Mouse (Mus musculus): ENCODE measurements around the gene Sh3bp5l.
"Not testable (repeated sequence)": the region's sequence is repeated elsewhere in the genome, so short reads cannot be mapped to it uniquely, and the experiment has no call there.

Gene Sh3bp5l

DNA sequence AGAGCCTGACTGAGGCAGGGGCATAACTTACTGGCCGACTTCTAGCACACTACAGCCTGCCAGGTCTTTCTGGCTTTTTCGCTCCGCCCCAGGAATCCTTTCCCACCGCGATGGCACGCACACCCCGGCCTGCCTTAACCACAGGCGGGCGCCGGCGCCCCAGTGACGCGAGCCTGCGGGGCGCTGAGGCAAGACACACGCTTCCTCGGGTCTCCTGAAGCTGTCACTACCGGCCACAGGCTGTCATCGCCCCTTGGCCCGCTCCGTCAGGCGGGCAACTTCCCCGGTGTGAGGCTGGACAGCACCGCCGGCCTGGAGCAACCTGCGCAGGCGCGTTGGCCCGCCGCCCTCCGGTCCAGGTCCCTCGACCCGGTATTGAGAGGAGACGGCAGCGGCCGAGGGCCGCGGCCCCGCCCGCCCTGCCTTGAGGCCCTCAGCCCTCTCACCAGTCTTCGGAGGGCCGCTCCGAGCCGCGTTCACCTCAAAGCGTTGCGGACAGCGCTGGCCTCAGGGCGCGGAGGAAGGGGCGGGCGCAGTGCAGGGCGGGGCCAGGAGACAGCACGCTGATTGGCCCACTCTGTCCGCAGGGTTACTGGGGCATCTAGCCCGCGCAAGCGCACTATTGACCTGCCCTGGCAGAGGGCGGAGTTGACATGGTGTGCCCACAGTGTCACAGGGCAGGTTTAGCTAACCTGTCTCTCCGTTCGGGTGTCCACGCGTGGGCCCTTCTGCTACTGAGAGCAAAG, 7.5 kb upstream of the Sh3bp5l start:
- peak; percentile 95 to 96 for DNase-seq (ENCODE audit: low spot score in 2 of 2)

- no peak for DNase-seq (ENCODE audit: low spot score in 2 of 2)
Observed at GRCm38 (mm10) chr11:58323570-58324340, 6.8 kb upstream of the Sh3bp5l start.

DNA sequence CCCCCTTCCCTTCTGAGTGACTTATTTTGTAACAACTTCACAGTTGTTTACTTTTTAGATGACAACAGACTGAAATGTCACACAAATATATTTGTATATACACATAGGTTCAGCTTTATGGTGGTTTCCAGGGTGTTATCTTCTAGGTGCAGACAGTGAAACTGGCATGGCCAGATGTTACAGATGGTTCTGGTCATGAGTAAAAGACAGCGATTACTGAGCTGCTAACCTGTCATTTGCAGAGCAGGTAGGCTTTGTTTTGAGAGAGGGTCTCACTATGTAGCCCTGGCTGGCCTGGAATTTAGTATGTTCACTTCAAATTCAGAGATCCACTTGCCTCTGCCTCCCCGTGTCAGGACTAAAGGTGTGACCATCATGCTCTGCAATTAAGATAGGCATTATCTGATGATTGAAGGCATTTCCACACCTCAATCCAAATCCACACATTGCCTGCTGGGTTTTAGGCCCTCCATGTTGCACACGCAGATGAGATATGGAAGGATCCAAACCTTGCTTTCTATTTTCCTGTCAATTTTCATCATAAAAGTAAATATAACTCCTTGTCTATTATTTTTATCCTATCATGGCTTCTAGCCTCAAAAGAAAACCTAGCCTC, 5.8 kb upstream of the Sh3bp5l start:
- DNase-seq (ENCODE audit: low spot score in 2 of 2) = no peak

GRCm38 (mm10) chr11:58326781-58327180, 3.7 kb upstream of the Sh3bp5l start:
- DNase-seq (ENCODE audit: low spot score in 2 of 2) = no peak

GRCm38 (mm10) chr11:58329906-58330275, 633 bp upstream of the Sh3bp5l start:
- DNase-seq (ENCODE audit: low spot score in 2 of 2) = no peak

- DNase-seq (ENCODE audit: low spot score in 2 of 2) = no peak
Observed at GRCm38 (mm10) chr11:58331149-58331495, 598 bp downstream of the Sh3bp5l start.

GRCm38 (mm10) chr11:58331546-58331945, 1.0 kb downstream of the Sh3bp5l start:
- no peak for DNase-seq (ENCODE audit: low spot score in 2 of 2)

DNA sequence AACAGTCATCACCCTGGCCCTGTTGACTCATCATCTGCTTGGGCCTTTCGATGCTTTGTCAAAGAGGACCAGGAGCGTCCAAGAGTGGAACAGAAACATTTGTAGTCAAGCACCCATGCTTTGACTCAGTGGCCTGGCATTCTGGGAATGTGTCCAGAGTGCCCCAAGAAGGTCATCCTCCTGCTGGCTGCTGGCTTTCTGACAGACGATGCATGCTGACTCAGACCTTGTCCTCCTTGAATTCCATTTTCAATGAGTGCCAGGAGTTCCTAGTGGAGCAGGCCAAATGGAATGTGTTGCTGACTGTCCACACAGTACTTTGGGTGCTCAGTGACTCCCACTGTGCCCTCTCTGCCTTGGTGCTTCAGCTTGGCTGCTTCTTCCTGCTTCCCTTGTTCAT, 4.2 kb downstream of the Sh3bp5l start:
- no peak for DNase-seq (ENCODE audit: low spot score in 2 of 2)

DNA sequence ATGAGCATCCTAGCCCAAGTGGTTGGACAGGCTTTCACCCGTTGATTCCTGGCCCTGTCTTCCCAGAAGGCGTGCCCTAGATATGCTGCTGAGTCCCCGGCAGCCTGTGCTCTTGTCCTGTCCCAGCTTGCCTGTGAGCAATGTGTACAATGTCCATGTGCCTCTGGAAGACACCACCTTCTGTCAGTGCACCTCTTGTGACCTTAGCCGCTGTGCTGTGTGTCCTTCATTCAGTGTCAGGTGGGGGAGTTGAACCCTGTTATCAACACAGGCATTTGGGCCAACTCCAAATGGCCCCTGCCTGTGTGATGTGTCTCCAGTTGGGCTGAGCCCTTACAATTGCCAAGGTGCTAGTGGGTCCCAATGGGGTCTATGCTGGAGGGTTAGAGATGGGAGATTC, 16.2 kb downstream of the Sh3bp5l start:
- no peak for DNase-seq (ENCODE audit: low spot score in 2 of 2)

DNA sequence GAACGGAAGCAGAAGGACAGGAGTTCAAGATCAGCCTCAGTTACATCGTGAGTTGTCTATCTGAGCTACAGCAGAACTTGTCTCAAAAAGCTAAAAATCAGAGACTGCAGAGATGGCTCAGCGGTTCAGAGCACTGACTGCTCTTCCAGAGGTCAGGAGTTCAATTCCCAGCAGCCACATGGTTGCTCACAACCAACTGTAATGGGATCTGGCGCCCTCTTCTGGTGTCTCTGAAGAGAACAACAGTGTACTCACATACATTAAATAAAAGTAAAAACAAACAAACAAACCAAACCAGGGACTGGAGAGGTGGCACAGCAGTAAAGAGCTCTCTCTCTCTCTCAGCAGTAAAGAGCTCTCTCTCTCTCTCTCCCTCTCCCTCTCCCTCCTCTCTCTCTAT, 20.1 kb downstream of the Sh3bp5l start:
- DNase-seq (ENCODE audit: low spot score in 2 of 2) = no peak

DNA sequence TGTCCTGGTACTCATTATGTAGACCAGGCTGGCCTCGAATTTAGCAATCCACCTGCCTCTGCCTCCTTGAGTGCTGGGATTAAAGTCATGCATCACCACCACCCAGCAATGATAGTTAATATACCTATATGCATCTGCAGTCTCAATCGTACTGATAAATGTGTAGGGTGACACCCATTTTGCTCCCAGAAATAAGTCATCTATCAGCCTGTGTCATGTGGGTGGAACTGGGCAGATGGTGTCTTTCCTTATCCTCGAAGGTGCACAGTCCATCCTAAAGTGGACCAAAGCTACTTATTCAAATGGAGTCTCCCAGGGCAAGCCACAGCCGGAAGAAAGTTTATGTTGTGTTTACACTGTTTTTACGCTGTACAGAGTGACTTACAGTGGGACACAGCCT, 20.7 kb downstream of the Sh3bp5l start:
- no peak for DNase-seq (ENCODE audit: low spot score in 2 of 2)

- DNase-seq (ENCODE audit: low spot score in 2 of 2) = no peak
Observed at GRCm38 (mm10) chr11:58352681-58353548, 22.4 kb downstream of the Sh3bp5l start.

DNA sequence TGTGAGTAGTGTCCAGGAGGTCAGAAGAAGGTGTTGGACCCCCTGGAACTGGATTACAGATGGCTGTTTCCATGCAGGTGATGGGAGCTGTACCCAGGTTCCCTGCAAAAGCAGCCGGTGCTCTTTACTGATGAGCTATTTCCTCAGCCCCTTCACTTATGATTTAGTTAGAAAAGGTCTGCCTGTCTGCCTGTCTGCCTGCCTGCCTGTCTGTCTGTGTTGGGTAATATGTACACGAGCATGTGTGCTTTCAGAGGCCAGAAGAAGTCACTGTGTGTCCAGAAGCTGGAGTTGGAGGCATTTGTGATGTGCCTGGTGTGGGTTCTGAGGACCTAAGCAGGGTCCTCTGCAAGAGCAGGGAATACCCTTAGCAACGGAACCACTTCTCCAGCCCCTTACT, 23.2 kb downstream of the Sh3bp5l start:
- no peak for DNase-seq (ENCODE audit: low spot score in 2 of 2)

- DNase-seq (ENCODE audit: low spot score in 2 of 2) = no peak
Observed at GRCm38 (mm10) chr11:58354476-58354875, 24.0 kb downstream of the Sh3bp5l start.

DNA sequence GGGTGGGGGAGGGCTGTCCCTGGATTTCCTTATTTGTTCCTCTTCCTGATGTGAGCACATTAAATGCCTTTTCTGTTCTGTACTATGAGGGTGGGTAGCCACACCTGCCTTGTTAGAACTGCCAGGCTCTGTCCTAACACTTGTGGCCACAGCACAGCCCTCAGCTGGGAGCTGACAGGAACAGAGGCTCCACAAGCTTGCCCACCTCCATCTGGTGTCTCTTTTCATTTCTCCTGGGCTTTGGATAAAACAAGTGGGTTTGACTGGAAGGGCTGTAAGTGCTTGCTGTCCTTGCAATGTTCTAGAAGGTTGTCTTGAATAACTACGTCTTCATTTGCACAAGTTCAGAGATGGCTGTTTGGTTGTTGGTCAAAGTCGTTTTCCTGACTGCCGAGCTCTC, 24.4 kb downstream of the Sh3bp5l start:
- DNase-seq (ENCODE audit: low spot score in 2 of 2) = no peak

DNA sequence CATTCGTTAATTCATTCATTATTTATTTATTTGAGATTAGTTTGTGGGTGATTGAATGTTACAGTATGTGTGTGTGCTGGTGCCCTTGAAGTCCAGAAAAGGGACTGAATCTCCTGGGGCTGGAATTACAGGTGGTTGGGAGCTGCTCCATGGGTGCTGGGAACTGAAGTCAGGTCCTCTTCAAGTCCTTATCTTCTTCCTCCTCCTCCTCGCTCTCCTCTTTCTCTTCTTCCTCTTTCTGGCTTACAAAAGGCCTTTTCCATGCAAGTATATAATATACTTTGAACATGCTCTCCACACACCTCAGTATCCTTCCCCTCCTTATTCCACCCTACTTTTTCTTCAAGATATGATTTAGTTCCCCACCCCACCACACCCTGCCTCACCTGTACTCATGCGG, 26.5 kb downstream of the Sh3bp5l start:
- no peak for DNase-seq (ENCODE audit: low spot score in 2 of 2)

- no peak for DNase-seq (ENCODE audit: low spot score in 2 of 2)
Observed at GRCm38 (mm10) chr11:58357844-58358534, 27.5 kb downstream of the Sh3bp5l start.

- DNase-seq (ENCODE audit: low spot score in 2 of 2) = not testable (repeated sequence)
Observed at GRCm38 (mm10) chr11:58362562-58362961, 32.0 kb downstream of the Sh3bp5l start.

DNA sequence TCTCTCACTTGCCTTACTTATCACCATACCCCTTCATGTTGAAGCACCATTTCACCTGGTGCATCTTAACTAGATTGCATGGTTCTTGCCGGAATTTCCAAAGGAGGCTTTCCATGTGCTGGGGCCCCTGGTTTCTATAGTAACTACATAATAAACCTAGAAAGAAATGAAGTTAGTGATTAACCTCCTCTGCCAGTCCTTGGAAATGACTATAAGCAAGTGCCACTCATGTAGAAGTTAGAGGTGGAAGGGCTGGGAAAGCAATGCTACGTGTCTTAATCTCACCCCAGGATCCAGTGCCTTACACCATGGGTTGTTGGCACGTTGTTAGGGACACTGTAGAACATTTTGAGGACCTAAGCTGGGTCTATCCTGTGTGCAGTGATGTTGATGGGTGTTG, 33.9 kb downstream of the Sh3bp5l start:
- DNase-seq (ENCODE audit: low spot score in 2 of 2) = no peak

DNA sequence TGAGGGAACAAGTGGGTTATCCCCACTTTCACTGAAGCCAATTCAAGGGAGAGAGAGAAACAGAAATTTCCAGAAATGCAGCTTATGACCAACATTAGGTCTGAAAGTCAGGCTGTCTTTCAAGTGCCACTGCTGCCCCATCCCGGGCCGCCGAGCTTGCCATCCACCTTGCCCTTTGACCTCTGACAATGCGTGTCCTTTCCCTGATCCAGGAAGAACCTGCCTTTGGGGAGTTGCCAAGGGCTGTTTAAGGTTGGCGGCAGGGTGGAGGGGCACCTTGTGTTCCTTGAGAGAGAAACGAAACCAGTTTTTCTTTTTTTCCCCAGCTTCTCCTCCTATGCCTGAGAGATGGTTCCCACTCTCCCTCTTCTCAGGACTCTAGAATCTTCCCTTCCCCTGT, 35.7 kb downstream of the Sh3bp5l start:
- not testable (repeated sequence) for DNase-seq (ENCODE audit: low spot score in 2 of 2)

- DNase-seq (ENCODE audit: low spot score in 2 of 2) = no peak
Observed at GRCm38 (mm10) chr11:58377273-58377672, 46.7 kb downstream of the Sh3bp5l start.

Data from urinary bladder, postnatal 4 days (tissue).